In the genomic region with DNA sequence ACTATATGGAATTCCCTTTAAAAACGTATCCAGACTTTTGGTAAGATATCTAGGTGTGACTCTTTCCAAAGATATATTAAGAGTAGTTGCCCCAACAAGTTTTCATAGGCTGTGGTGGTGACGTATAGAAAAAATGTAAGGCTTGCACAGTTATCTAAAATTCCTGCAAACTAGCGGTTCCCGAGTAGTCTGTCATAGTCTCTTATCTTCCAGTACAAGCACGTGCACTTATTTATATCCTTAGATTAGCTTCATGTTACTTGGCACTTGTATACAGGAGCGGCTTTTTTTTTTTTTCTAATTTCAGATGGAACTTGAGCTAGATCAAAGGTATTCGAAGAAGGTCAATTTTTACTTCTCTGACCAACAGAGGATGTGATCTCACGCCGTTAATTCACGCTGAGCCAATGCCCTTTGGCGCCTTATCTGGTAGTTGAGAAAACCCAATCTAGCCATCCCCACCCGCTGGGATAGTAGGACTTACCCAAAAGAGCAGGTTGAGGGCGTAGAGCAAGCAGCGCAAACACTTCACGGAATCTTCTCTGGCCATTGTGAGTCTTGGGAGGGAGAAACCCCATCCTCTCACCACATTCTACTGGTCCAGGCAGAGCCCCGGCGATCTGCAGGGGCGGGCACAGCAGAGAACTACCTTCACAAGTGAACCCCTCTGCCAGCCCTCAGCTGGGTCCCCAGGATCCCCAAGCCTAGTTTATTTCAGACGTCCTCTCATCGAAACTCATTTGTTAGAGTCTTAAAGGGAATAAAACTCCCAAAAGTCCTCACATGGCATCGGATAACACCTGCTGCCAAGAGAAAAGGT, we compare ENCODE assay signal across 8 mouse cellular contexts. TPM values are rescaled to one million over a fixed set of nuclear protein-coding genes. Genes with fewer than 3 reads are reported as not detected.
DNase-seq lines count a peak whose midpoint lies in the region; ATAC-seq lines count a peak whose summit lies in the region.

No protein-coding gene starts in this region.

- no peak for ATAC-seq in lung, embryonic 15.5 days (ENCODE audit: borderline replicate concordance, extremely low read depth, low FRiP score, low TSS enrichment)

- 10% methylated on average over 21 of the region's 21 CpGs for WGBS in lung, embryonic 15.5 days

- H3K9ac ChIP-seq in lung, embryonic 15.5 days, result peak overlapping the region; percentile 87; the same call in 1 of the 2 replicates

- H3K27ac ChIP-seq in lung, embryonic 15.5 days, result peak overlapping the region; percentile 96

- peak; percentile 34 for DNase-seq in retina, postnatal 1 day
- no peak for DNase-seq in retina, embryonic 14.5 days (ENCODE audit: low spot score)
- DNase-seq in heart, adult 18-20 months, result peak; percentile 31 to 60
- DNase-seq in kidney, adult 18-20 months, result peak; percentile 39
- DNase-seq in thymus, postnatal 36 days, result no peak
- DNase-seq in right cerebral cortex, adult 2 months (ENCODE audit: low spot score in 2 of 2), result no peak
- no peak for DNase-seq in gastrocnemius, postnatal 10 days

- no peaks in the 10 kb centered on the region for H3K9me3 ChIP-seq in lung, embryonic 15.5 days

- 0 out of 2 replicates have a peak, but pooled peaks cover 4% of the 10 kb centered on the region for H3K36me3 ChIP-seq in lung, embryonic 15.5 days

- no peaks in the 10 kb centered on the region for H3K27me3 ChIP-seq in lung, embryonic 15.5 days

- peak overlapping the region; percentile 85 for H3K4me2 ChIP-seq in lung, embryonic 15.5 days

- H3K4me3 ChIP-seq in lung, embryonic 15.5 days, result peak overlapping the region; percentile 87

- peaks cover 16% of the 10 kb centered on the region for H3K4me1 ChIP-seq in lung, embryonic 15.5 days

RNA-seq across cellular contexts. Expression of gene Tspan12, which starts 1.6 kb away (rescaled TPM):
- total RNA-seq in heart, adult 18-20 months (2021), result 10 to 100 TPM; 75.8 to 82.4 TPM
- 53.1 and 56.2 TPM in 2 replicates for polyA plus RNA-seq in lung, embryonic 15.5 days (2015; fragmentation: Nextera tagmentation; extraction: Ambion mirVana)
- 10 to 100 TPM; 39.7 to 44.5 TPM for total RNA-seq in gastrocnemius, postnatal 10 days (2021)

Comparison
In these comparisons a context has a peak if more than half of its experiments do, and no peak if none do; other contexts are left out.
1. DNase-seq: peak in retina, postnatal 1 day (single experiment), heart, adult 18-20 months (2 of 2) and kidney, adult 18-20 months (single experiment); none in retina, embryonic 14.5 days (single experiment), thymus, postnatal 36 days (0 of 2), right cerebral cortex, adult 2 months (0 of 2) and gastrocnemius, postnatal 10 days (single experiment).